Mouse (Mus musculus) midbrain, embryonic 15.5 days (tissue): ENCODE measurements around the gene Hist1h1a. TPM values are rescaled to one million over a fixed set of nuclear protein-coding genes. Genes with fewer than 3 reads are reported as not detected.
"Not testable (repeated sequence)": the region's sequence is repeated elsewhere in the genome, so short reads cannot be mapped to it uniquely, and the experiment has no call there.

Experiments
- ATAC-seq: fragments of 200-750 bp; cut with Nextera tagmentation; replicated peaks from 2 replicates; pipeline ENCODE4 v1.8.0; 2017; ENCODE audit warnings: moderate TSS enrichment
- H3K27ac ChIP-seq: fragments of 300-500 bp; sonication (generic); 2 replicates; pipeline ENCODE4 v1.5.1; 2015; ENCODE audit warnings: mild to moderate bottlenecking, inconsistent platforms
- H3K27me3 ChIP-seq: fragments of 300-500 bp; sonication (generic); replicated peaks from 2 replicates; pipeline ENCODE4 v1.6.1; 2015; ENCODE audit warnings: inconsistent platforms
- H3K36me3 ChIP-seq: fragments of 300-500 bp; sonication (generic); replicated peaks from 2 replicates; pipeline ENCODE4 v1.6.1; 2015; ENCODE audit warnings: inconsistent platforms
- H3K4me1 ChIP-seq: fragments of 300-500 bp; sonication (generic); 2 replicates; pipeline ENCODE4 v1.6.1; 2015; ENCODE audit warnings: inconsistent platforms
- H3K4me2 ChIP-seq: fragments of 300-500 bp; sonication (generic); 2 replicates; pipeline ENCODE4 v1.6.1; 2015; ENCODE audit warnings: inconsistent platforms, mild to moderate bottlenecking, moderate library complexity
- H3K4me3 ChIP-seq: fragments of 300-500 bp; sonication (generic); 2 replicates; pipeline ENCODE4 v1.5.1; 2015; ENCODE audit warnings: mild to moderate bottlenecking, inconsistent platforms
- H3K9ac ChIP-seq: fragments of 300-500 bp; sonication (generic); 2 replicates; pipeline ENCODE4 v1.6.1; 2015; ENCODE audit warnings: mild to moderate bottlenecking, inconsistent platforms
- H3K9me3 ChIP-seq: fragments of 300-500 bp; sonication (generic); 2 replicates; pipeline ENCODE4 v1.6.1; 2016; ENCODE audit warnings: inconsistent platforms
- WGBS: fragments of 180-500 bp; shearing (Covaris S2); methylation state at CpG from one replicate; pipeline ENCODE4 v1.1.7; 2015; ENCODE audit warnings: mixed read lengths; 5-methylcytosine and 5-hydroxymethylcytosine counted together
- polyA plus RNA-seq: library from polyadenylated mRNA; unstranded; fragments of >200 nt; fragmentation: Nextera tagmentation; extraction: Ambion mirVana; gene quantifications from 2 replicates; pipeline ENCODE4 v1.2.1, GENCODE M21; 2015

Gene Hist1h1a
- polyA plus RNA-seq, 1 experiment from 2014 or later: 0.48 TPM

GRCm38 (mm10) chr13:23764324-23765171 lies 1.1 kb downstream of the Hist1h1a start:
- Histone ChIP-seq H3K4me2 (peak overlapping the region; percentile 94), H3K27me3 (no peaks in the 10 kb centered on the region), H3K27ac (peak overlapping the region; percentile 87; the same call in 1 of the 2 replicates), H3K4me1 (peaks cover 33% of the 10 kb centered on the region), H3K4me3 (peak overlapping the region; percentile 65), H3K9me3 (no peaks in the 10 kb centered on the region), H3K9ac (peak overlapping the region; percentile 67), H3K36me3 (no peaks in the 10 kb centered on the region)
- no peak for ATAC-seq
- WGBS: 28% methylated on average over 12 of the region's 12 CpGs

GRCm38 (mm10) chr13:23765172-23765513 lies 1.7 kb downstream of the Hist1h1a start:
- Histone ChIP-seq H3K36me3 (no peaks in the 10 kb centered on the region), H3K4me2 (no peak overlapping the region), H3K4me1 (peaks cover 28% of the 10 kb centered on the region), H3K9me3 (no peaks in the 10 kb centered on the region), H3K27me3 (no peaks in the 10 kb centered on the region), H3K27ac (no peak overlapping the region), H3K4me3 (no peak overlapping the region), H3K9ac (no peak overlapping the region)
- 73% methylated on average over 1 of the region's 1 CpGs for WGBS
- ATAC-seq: no peak

GRCm38 (mm10) chr13:23766772-23767171 lies 3.3 kb downstream of the Hist1h1a start:
- ATAC-seq: no peak
- Histone ChIP-seq H3K36me3 (no peaks in the 10 kb centered on the region), H3K4me3 (no peak overlapping the region), H3K4me1 (peaks cover 20% of the 10 kb centered on the region), H3K9me3 (no peaks in the 10 kb centered on the region), H3K9ac (no peak overlapping the region), H3K27ac (no peak overlapping the region), H3K27me3 (no peaks in the 10 kb centered on the region), H3K4me2 (no peak overlapping the region)

DNA sequence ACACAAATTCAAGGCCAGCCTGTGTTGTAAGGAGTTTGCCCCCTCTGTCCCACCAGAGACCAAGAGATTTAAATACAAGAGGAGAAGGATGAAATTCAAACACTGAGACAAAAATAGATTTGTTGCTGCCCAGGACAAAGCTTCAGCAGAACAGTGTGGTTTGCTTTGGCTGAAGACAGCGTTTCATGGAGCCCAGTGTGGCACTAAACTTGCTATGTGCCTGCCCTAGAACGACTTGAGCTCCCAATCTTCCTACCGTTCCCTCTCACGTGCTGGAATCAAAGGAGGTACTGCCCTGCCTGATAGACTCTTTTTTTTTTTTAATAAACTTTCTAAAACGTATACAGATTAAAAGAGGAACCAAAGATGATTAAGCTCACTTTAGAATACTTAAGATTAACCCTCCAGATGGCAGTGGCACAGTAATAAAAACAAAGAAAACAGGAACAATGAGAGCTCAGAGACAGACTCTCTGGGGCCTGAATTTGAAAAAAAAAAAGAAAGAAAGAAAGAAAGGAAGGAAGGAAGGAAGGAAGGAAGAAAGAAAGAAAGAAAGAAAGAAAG lies 5.5 kb downstream of the Hist1h1a start:
- ATAC-seq: no peak
- Histone ChIP-seq H3K9me3 (no peaks in the 10 kb centered on the region), H3K9ac (no peak overlapping the region), H3K27me3 (no peaks in the 10 kb centered on the region), H3K4me2 (no peak overlapping the region), H3K36me3 (no peaks in the 10 kb centered on the region), H3K27ac (no peak overlapping the region), H3K4me1 (peaks cover 6% of the 10 kb centered on the region), H3K4me3 (no peak overlapping the region)
- 45% methylated on average over 5 of the region's 5 CpGs for WGBS

- H3K4me2 ChIP-seq, H3K27me3 ChIP-seq, ATAC-seq, H3K36me3 ChIP-seq, H3K9me3 ChIP-seq, H3K9ac ChIP-seq, H3K4me1 ChIP-seq, H3K27ac ChIP-seq, H3K4me3 ChIP-seq: not testable (repeated sequence)
- 84% methylated on average over 2 of the region's 2 CpGs for WGBS
These were observed 6.1 kb downstream of the Hist1h1a start, which contains the start of gene Trim38 for GRCm38 (mm10) chr13:23769613-23770012. TSS of gene Trim38 (plus strand) at chr13:23769913.

GRCm38 (mm10) chr13:23772561-23773313 lies 9.3 kb downstream of the Hist1h1a start:
- Histone ChIP-seq H3K9me3 (no peaks in the 10 kb centered on the region), H3K4me1 (no peaks in the 10 kb centered on the region), H3K4me2 (peak overlapping the region; percentile 41), H3K27me3 (no peaks in the 10 kb centered on the region), H3K9ac (no peak overlapping the region), H3K4me3 (peak overlapping the region; percentile 13; the same call in 1 of the 2 replicates), H3K27ac (no peak overlapping the region), H3K36me3 (no peaks in the 10 kb centered on the region)
- peak; percentile 92 for ATAC-seq
- 25% methylated on average over 21 of the region's 21 CpGs for WGBS

DNA sequence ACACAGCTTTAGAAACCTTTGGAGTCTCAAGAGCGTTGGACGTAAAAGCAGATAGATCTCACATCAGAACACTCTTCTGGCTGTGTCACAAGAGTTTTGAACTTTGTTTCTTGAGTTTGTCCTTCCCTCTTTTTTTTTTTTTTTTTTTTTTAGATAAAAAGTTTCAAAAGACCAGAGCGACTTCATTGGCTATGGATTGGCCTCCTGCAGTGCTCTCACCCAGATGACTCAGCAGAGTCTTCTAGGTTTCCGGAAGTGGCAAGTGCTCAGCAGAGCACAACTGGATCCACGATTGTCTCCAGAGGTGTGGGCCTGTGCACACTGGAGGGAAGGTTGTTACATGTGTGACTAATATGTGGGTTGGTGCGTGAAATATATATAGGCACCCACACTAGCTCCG lies 14.9 kb downstream of the Hist1h1a start:
- no peak overlapping the region for H3K9ac ChIP-seq
- no peak overlapping the region for H3K4me2 ChIP-seq
- ATAC-seq: no peak
- no peaks in the 10 kb centered on the region for H3K4me1 ChIP-seq
- H3K4me3 ChIP-seq: no peak overlapping the region
- WGBS: 94% methylated on average over 7 of the region's 7 CpGs
- H3K27ac ChIP-seq: no peak overlapping the region
- no peaks in the 10 kb centered on the region for H3K36me3 ChIP-seq
- no peaks in the 10 kb centered on the region for H3K27me3 ChIP-seq
- no peaks in the 10 kb centered on the region for H3K9me3 ChIP-seq

- Histone ChIP-seq H3K36me3 (no peaks in the 10 kb centered on the region), H3K27me3 (no peaks in the 10 kb centered on the region), H3K9ac (no peak overlapping the region), H3K27ac (no peak overlapping the region), H3K9me3 (no peaks in the 10 kb centered on the region), H3K4me1 (no peaks in the 10 kb centered on the region), H3K4me3 (no peak overlapping the region), H3K4me2 (no peak overlapping the region)
- ATAC-seq: no peak
- WGBS: 87% methylated on average over 4 of the region's 4 CpGs
These were observed 15.6 kb downstream of the Hist1h1a start for GRCm38 (mm10) chr13:23779025-23779424.

DNA sequence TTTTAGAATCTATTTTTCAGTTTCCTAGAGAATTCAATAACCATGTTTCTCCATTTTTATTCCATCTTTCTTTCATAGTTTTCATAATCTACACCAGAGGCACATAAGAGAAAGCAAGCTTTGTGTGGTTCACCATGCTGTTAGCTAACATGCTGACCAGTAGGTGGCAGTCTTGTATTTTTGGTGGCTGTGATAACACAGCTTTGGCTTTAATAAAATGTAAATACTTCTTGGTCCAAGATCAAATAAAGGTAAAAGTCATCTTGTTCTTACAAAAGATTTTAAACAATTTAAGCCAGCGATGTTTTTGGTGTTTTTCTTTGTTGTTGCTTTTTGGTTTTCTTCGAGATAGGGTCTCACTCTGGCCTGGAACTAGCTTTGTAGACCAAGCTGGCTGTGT lies 29.1 kb downstream of the Hist1h1a start:
- Histone ChIP-seq H3K27ac (no peak overlapping the region), H3K9ac (no peak overlapping the region), H3K4me2 (no peak overlapping the region), H3K36me3 (no peaks in the 10 kb centered on the region), H3K27me3 (no peaks in the 10 kb centered on the region), H3K4me1 (no peaks in the 10 kb centered on the region), H3K4me3 (no peak overlapping the region), H3K9me3 (no peaks in the 10 kb centered on the region)
- 48% methylated on average over 2 of the region's 2 CpGs for WGBS
- ATAC-seq: peak; percentile 78; the same call in 1 of the 2 replicates

DNA sequence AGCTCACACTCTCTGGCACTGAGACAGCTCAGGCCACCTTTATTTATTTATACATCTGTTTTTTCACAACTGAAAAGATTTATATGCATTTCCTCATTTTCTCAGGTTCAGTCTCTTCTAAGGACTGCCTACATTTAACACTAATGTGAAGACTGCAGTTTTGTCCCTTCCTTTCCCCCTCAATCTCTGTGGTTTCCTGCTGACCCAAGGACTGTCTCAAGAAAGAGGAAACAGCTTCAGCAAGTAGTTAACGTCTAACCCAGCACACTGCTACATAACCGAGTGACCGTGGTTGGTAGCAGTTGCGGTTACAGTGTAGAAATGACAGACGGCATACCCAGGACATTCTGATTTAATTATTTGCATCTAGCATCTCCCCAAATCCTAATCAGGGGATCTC lies 35.9 kb downstream of the Hist1h1a start:
- H3K4me3 ChIP-seq: no peak overlapping the region
- H3K36me3 ChIP-seq: no peaks in the 10 kb centered on the region
- H3K9me3 ChIP-seq: no peaks in the 10 kb centered on the region
- no peak for ATAC-seq
- 88% methylated on average over 5 of the region's 5 CpGs for WGBS
- H3K9ac ChIP-seq: no peak overlapping the region
- H3K4me1 ChIP-seq: no peaks in the 10 kb centered on the region
- no peak overlapping the region for H3K4me2 ChIP-seq
- no peaks in the 10 kb centered on the region for H3K27me3 ChIP-seq
- H3K27ac ChIP-seq: no peak overlapping the region

GRCm38 (mm10) chr13:23804532-23804931 lies 41.1 kb downstream of the Hist1h1a start:
- WGBS: 90% methylated on average over 2 of the region's 2 CpGs
- Histone ChIP-seq H3K27me3 (no peaks in the 10 kb centered on the region), H3K36me3 (no peaks in the 10 kb centered on the region), H3K9ac (no peak overlapping the region), H3K4me1 (no peaks in the 10 kb centered on the region), H3K4me2 (no peak overlapping the region), H3K4me3 (no peak overlapping the region), H3K27ac (no peak overlapping the region), H3K9me3 (no peaks in the 10 kb centered on the region)
- no peak for ATAC-seq

- WGBS: 90% methylated on average over 15 of the region's 15 CpGs
These were observed 43.1 kb downstream of the Hist1h1a start, which contains the start of gene Slc17a2 for GRCm38 (mm10) chr13:23806422-23807052. TSS of gene Slc17a2 (plus strand) at chr13:23806993.

More at GRCm38 (mm10) chr13:23806422-23807052, 43.1 kb downstream of the Hist1h1a start, which contains the start of gene Slc17a2:
- H3K4me2 ChIP-seq: no peak within 1 kb of the TSS
- H3K9ac ChIP-seq: no peak within 1 kb of the TSS
- H3K4me1 ChIP-seq: no peaks in the 10 kb centered on the region
- H3K27me3 ChIP-seq: no peaks in the 10 kb centered on the region
- no peaks in the 10 kb centered on the region for H3K36me3 ChIP-seq
- H3K9me3 ChIP-seq: no peaks in the 10 kb centered on the region
- no peak within 1 kb of the TSS for H3K4me3 ChIP-seq
- no peak for ATAC-seq
- H3K27ac ChIP-seq: no peak within 1 kb of the TSS
